Mouse (Mus musculus) adrenal gland, postnatal 10 days (tissue): ENCODE results near the gene Abhd14a. TPM values are rescaled to one million over a fixed set of nuclear protein-coding genes. Genes with fewer than 3 reads are reported as not detected.

Experiments
- DNase-seq: peaks from one replicate; pipeline ENCODE4 v3.0.0; 2021; ENCODE audit warnings: mixed read lengths
- total RNA-seq, 2 experiments: library from RNA; stranded (reverse); gene quantifications; 2 replicates each; pipeline ENCODE4 v1.2.3; 2021

Gene Abhd14a
- total RNA-seq, 2 experiments from 2014 or later = 20.6 to 24.6 TPM

GRCm38 (mm10) chr9:106452821-106453220, 5.3 kb upstream of the Abhd14a start:
- peak; percentile 46 for DNase-seq

- DNase-seq = no peak
Observed at GRCm38 (mm10) chr9:106452351-106452750, 4.9 kb upstream of the Abhd14a start.

GRCm38 (mm10) chr9:106451899-106452298, 4.4 kb upstream of the Abhd14a start:
- no peak for DNase-seq

GRCm38 (mm10) chr9:106451298-106451697, 3.8 kb upstream of the Abhd14a start:
- no peak for DNase-seq

GRCm38 (mm10) chr9:106450661-106451060, 3.2 kb upstream of the Abhd14a start:
- DNase-seq = peak; percentile 86

- no peak for DNase-seq
Observed at GRCm38 (mm10) chr9:106449947-106450346, 2.5 kb upstream of the Abhd14a start.

GRCm38 (mm10) chr9:106448498-106449031, 1.1 kb upstream of the Abhd14a start:
- DNase-seq = peak; percentile 82

- no peak for DNase-seq
Observed at GRCm38 (mm10) chr9:106447951-106448350, 473 bp upstream of the Abhd14a start.

GRCm38 (mm10) chr9:106444836-106445235, 2.6 kb downstream of the Abhd14a start:
- DNase-seq = no peak

- no peak for DNase-seq
Observed at GRCm38 (mm10) chr9:106442680-106443079, 4.8 kb downstream of the Abhd14a start.

GRCm38 (mm10) chr9:106436566-106436965, 10.9 kb downstream of the Abhd14a start:
- no peak for DNase-seq

- no peak for DNase-seq
Observed at GRCm38 (mm10) chr9:106433389-106433788, 14.1 kb downstream of the Abhd14a start.

- no peak for DNase-seq
Observed at GRCm38 (mm10) chr9:106430015-106430264, 17.5 kb downstream of the Abhd14a start.

GRCm38 (mm10) chr9:106429221-106430014, 18.1 kb downstream of the Abhd14a start, which contains the start of gene Rpl29:
Gene Rpl29 (plus strand): TSS chr9:106429454.
- peak; percentile 96 for DNase-seq

- DNase-seq = no peak
Observed at GRCm38 (mm10) chr9:106428719-106429220, 18.7 kb downstream of the Abhd14a start.

- DNase-seq = peak; percentile 90
Observed at GRCm38 (mm10) chr9:106421865-106422160, 25.7 kb downstream of the Abhd14a start.

GRCm38 (mm10) chr9:106421033-106421864, 26.2 kb downstream of the Abhd14a start:
- DNase-seq = no peak

GRCm38 (mm10) chr9:106420608-106421007, 26.9 kb downstream of the Abhd14a start:
- no peak for DNase-seq

GRCm38 (mm10) chr9:106417841-106418625, 29.4 kb downstream of the Abhd14a start:
- DNase-seq = peak; percentile 87

- no peak for DNase-seq
Observed at GRCm38 (mm10) chr9:106416826-106417225, 30.7 kb downstream of the Abhd14a start.

GRCm38 (mm10) chr9:106413606-106414005, 33.9 kb downstream of the Abhd14a start:
- no peak for DNase-seq

GRCm38 (mm10) chr9:106412210-106412609, 35.3 kb downstream of the Abhd14a start:
- no peak for DNase-seq
